Mouse (Mus musculus) heart, postnatal 0 days (tissue): Measurements from ENCODE around the gene Polm. TPM values are rescaled to one million over a fixed set of nuclear protein-coding genes. Genes with fewer than 3 reads are reported as not detected.

Experiments used
- ATAC-seq: fragments of 200-750 bp; cut with Nextera tagmentation; 2 replicates; pipeline ENCODE4 v1.8.0; 2017; ENCODE audit warnings: low read depth, moderate number of reproducible peaks, moderate library complexity; ENCODE audit not compliant: insufficient read depth
- DNase-seq: peaks from one replicate; pipeline ENCODE4 v3.0.0-alpha.2; 2016; ENCODE audit warnings: low spot score
- H3K27ac ChIP-seq: fragments of 300-500 bp; sonication (generic); 2 replicates; pipeline ENCODE4 v1.5.1; 2014; ENCODE audit warnings: low read depth, mild to moderate bottlenecking
- H3K27me3 ChIP-seq: fragments of 300-500 bp; sonication (generic); 2 replicates; pipeline ENCODE4 v1.6.1; 2014; ENCODE audit warnings: low read length, mixed read lengths; ENCODE audit not compliant: control insufficient read depth, insufficient read depth
- H3K36me3 ChIP-seq: fragments of 300-500 bp; sonication (generic); replicated peaks from 2 replicates; pipeline ENCODE4 v1.6.1; 2014; ENCODE audit warnings: low read length, mixed read lengths; ENCODE audit not compliant: control insufficient read depth, insufficient read depth
- H3K4me1 ChIP-seq: fragments of 300-500 bp; sonication (generic); 2 replicates; pipeline ENCODE4 v1.6.1; 2014; ENCODE audit warnings: antibody characterized with exemption; ENCODE audit not compliant: control insufficient read depth, insufficient read depth
- H3K4me2 ChIP-seq: fragments of 300-500 bp; sonication (generic); 2 replicates; pipeline ENCODE4 v1.6.1; 2014; ENCODE audit warnings: low read depth, mild to moderate bottlenecking, low read length, moderate library complexity
- H3K4me3 ChIP-seq: fragments of 300-500 bp; sonication (generic); 2 replicates; pipeline ENCODE4 v1.5.1; 2014; ENCODE audit warnings: low read depth, low read length
- H3K9ac ChIP-seq: fragments of 300-500 bp; sonication (generic); replicated peaks from 2 replicates; pipeline ENCODE4 v1.6.1; 2014; ENCODE audit warnings: low read depth, low read length, mixed read lengths
- H3K9me3 ChIP-seq: fragments of 300-500 bp; sonication (generic); replicated peaks from 2 replicates; pipeline ENCODE4 v1.6.1; 2016; ENCODE audit warnings: low read length; ENCODE audit not compliant: control insufficient read depth
- CTCF ChIP-seq: IDR thresholded peaks from 2 replicates; pipeline ENCODE4 v1.5.1; 2016; ENCODE audit warnings: antibody characterized with exemption, control low read depth, low read depth
- EP300 ChIP-seq: IDR thresholded peaks from 2 replicates; pipeline ENCODE4 v1.6.1; 2016; ENCODE audit warnings: antibody characterized with exemption, low read depth
- WGBS: fragments of 180-500 bp; shearing (Covaris S2); extraction: QIAGEN DNeasy Blood & Tissue Kit; methylation state at CpG from one replicate; pipeline ENCODE4 v1.1.7; 2014; 5-methylcytosine and 5-hydroxymethylcytosine counted together
- polyA plus RNA-seq: library from polyadenylated mRNA; unstranded; fragments of >200 nt; fragmentation: Nextera tagmentation; extraction: Ambion mirVana; gene quantifications from 2 replicates; pipeline ENCODE4 v1.2.1, GENCODE M21; 2015
- total RNA-seq: library from RNA; depleted of rRNA; stranded (reverse); fragments of >200 nt; gene quantifications from 2 replicates; pipeline ENCODE4 v1.2.3, GENCODE M21; 2014; ENCODE audit warnings: low replicate concordance

Gene Polm
- total and polyA plus RNA-seq, 2 experiments from 2014 or later = 3.7 to 4.4 TPM

DNA sequence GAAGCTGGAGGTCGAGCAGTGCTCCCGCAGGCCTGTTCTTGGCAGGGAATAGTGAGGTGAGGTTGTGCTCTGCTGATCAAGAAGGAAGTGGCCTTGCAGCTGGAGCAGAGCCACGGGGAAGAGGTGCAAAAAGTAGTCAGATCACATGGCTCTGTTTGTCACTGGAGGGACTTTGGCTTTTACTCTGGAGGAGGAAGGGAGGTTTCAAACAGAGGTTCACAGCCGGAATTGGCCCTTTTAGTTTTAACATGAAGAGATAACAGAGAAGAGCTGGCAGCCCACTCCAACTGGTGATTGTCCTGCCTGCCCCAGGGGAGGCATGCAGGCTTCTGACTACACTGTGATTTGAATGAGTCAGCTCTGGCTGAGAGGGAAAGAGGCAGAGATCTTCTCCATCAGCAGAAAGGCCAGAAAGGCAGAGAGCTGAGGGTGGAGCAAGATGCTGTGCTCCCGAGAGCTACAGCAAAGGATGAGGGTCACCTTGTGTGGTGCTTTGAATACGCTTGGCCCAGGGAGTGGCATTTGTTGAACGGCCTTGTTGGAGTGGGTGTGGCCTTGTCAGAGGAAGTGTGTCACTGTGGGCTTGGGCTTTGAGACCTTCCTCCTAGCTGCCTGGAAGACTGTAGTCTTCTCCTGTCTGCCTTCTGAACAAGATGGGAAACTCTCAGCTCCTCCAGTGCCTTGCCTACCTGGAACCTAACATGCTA lies 9.0 kb upstream of the Polm start:
- peak; percentile 66 for ATAC-seq
- Histone ChIP-seq H3K27ac (peak overlapping the region; percentile 47), H3K9ac (no peak overlapping the region), H3K36me3 (no peaks in the 10 kb centered on the region), H3K4me1 (peaks cover 19% of the 10 kb centered on the region), H3K4me2 (no peak overlapping the region), H3K27me3 (no peaks in the 10 kb centered on the region), H3K4me3 (no peak overlapping the region), H3K9me3 (no peaks in the 10 kb centered on the region)
- 27% methylated on average over 7 of the region's 7 CpGs for WGBS
- DNase-seq = peak; percentile 52
- TF ChIP-seq EP300 = no peak
- no peak for TF ChIP-seq CTCF

- ATAC-seq = no peak
- no peak for DNase-seq
- H3K4me3 ChIP-seq = no peak overlapping the region
- no peaks in the 10 kb centered on the region for H3K36me3 ChIP-seq
- H3K9me3 ChIP-seq = no peaks in the 10 kb centered on the region
- no peak for TF ChIP-seq CTCF
- TF ChIP-seq EP300 = no peak
- H3K27me3 ChIP-seq = no peaks in the 10 kb centered on the region
- no peak overlapping the region for H3K4me2 ChIP-seq
- H3K4me1 ChIP-seq = peaks cover 4% of the 10 kb centered on the region; the same call in 1 of the 2 replicates
- WGBS = 79% methylated on average over 3 of the region's 3 CpGs
- H3K27ac ChIP-seq = no peak overlapping the region
- no peak overlapping the region for H3K9ac ChIP-seq
Measured at GRCm38 (mm10) chr11:5843131-5843530, 5.3 kb upstream of the Polm start.

- TF ChIP-seq EP300 (no peak), CTCF (no peak)
- no peak for ATAC-seq
Measured at GRCm38 (mm10) chr11:5841751-5842150, 3.9 kb upstream of the Polm start.

DNA sequence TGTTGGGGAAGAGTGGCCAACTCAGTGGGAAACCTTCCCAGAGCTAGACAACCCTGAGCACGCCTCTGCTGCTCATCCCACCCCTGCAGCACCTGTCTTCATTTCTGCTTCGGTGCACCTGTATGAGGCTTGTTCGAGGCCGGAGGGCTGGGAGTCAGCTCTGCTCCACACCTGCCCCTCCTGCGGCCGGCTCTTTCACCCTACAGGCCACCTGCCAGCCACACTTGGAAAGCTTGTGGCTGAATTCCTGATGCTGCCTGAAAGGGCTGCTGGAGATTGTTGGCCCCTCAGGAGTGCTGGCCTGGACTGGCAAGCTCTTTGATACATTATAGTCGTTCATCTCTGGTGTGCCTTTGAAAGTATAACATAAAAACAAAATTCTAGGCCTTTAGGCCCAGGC lies 2.5 kb upstream of the Polm start:
- no peak overlapping the region for H3K4me2 ChIP-seq
- 80% methylated on average over 7 of the region's 7 CpGs for WGBS
- H3K9ac ChIP-seq = no peak overlapping the region
- TF ChIP-seq EP300 (no peak), CTCF (no peak)
- H3K9me3 ChIP-seq = no peaks in the 10 kb centered on the region
- DNase-seq (no peak), ATAC-seq (no peak)
- no peak overlapping the region for H3K4me3 ChIP-seq
- no peak overlapping the region for H3K27ac ChIP-seq
- H3K4me1 ChIP-seq = peaks cover 4% of the 10 kb centered on the region; the same call in 1 of the 2 replicates
- no peaks in the 10 kb centered on the region for H3K27me3 ChIP-seq
- H3K36me3 ChIP-seq = no peaks in the 10 kb centered on the region

More at GRCm38 (mm10) chr11:5841751-5842150, 3.9 kb upstream of the Polm start:
- Histone ChIP-seq H3K9me3 (no peaks in the 10 kb centered on the region), H3K36me3 (no peaks in the 10 kb centered on the region), H3K27ac (no peak overlapping the region), H3K4me1 (peaks cover 8% of the 10 kb centered on the region; the same call in 1 of the 2 replicates), H3K4me2 (no peak overlapping the region), H3K27me3 (no peaks in the 10 kb centered on the region), H3K4me3 (no peak overlapping the region), H3K9ac (no peak overlapping the region)
- WGBS = 83% methylated on average over 2 of the region's 2 CpGs
- DNase-seq = no peak

DNA sequence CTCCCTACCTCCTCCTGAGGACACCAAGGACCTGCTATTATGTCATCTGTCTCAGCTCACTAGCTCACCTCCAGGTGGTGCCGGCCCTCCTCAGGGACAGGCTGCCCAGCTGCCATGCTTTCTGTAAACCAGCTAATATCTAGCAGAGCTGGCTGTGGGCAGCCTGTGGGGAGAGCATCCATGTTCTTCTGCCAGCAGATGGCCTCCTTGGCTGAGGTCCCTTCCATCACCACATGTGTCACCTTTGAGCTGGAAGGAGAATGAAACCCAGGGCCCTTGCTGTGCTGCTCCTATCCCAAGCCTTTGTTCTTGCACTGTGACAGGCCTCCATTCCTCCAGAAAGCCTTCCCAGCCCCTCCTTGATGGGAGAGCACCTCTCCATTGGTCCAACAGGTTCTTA lies 1.7 kb downstream of the Polm start:
- no peak overlapping the region for H3K27ac ChIP-seq
- 46% methylated on average over 1 of the region's 1 CpGs for WGBS

More for the DNA sequence above, 1.7 kb downstream of the Polm start:
- ATAC-seq (no peak), DNase-seq (no peak)
- no peaks in the 10 kb centered on the region for H3K9me3 ChIP-seq
- H3K4me2 ChIP-seq = no peak overlapping the region
- no peak overlapping the region for H3K4me3 ChIP-seq
- peaks cover 4% of the 10 kb centered on the region; the same call in 1 of the 2 replicates for H3K4me1 ChIP-seq
- TF ChIP-seq EP300 = no peak
- peak; percentile 41; the same call in 1 of the 2 replicates for TF ChIP-seq CTCF
- H3K9ac ChIP-seq = no peak overlapping the region
- H3K36me3 ChIP-seq = peaks cover 29% of the 10 kb centered on the region
- H3K27me3 ChIP-seq = no peaks in the 10 kb centered on the region
